Mouse (Mus musculus) lung, embryonic 15.5 days (tissue): ENCODE measurements at regions not wholly inside any gene's neighbourhood (a gene's known extent, or its start where the extent isn't known, plus 50 kb on each side); places are given as distances from the start of the nearest gene placed in this dataset.

ENCODE experiments used
- ATAC-seq: fragments of 200-750 bp; cut with Nextera tagmentation; 2 replicates; pipeline ENCODE4 v1.8.0; 2017; ENCODE audit warnings: moderate number of reproducible peaks, borderline replicate concordance; ENCODE audit not compliant: low FRiP score, low TSS enrichment; ENCODE audit errors: extremely low read depth
- H3K27ac ChIP-seq: fragments of 300-500 bp; sonication (generic); 2 replicates; pipeline ENCODE4 v1.5.1; 2015; ENCODE audit warnings: moderate library complexity, mild to moderate bottlenecking, inconsistent platforms
- H3K27me3 ChIP-seq: fragments of 300-500 bp; sonication (generic); 2 replicates; pipeline ENCODE4 v1.6.1; 2015; ENCODE audit warnings: inconsistent platforms
- H3K36me3 ChIP-seq: fragments of 300-500 bp; sonication (generic); 2 replicates; pipeline ENCODE4 v1.6.1; 2015; ENCODE audit warnings: inconsistent platforms
- H3K4me1 ChIP-seq: fragments of 300-500 bp; sonication (generic); 2 replicates; pipeline ENCODE4 v1.6.1; 2015; ENCODE audit warnings: inconsistent platforms
- H3K4me2 ChIP-seq: fragments of 300-500 bp; sonication (generic); 2 replicates; pipeline ENCODE4 v1.6.1; 2015; ENCODE audit warnings: inconsistent platforms, mild to moderate bottlenecking, moderate library complexity
- H3K4me3 ChIP-seq: fragments of 300-500 bp; sonication (generic); 2 replicates; pipeline ENCODE4 v1.5.1; 2015; ENCODE audit warnings: mild to moderate bottlenecking, inconsistent platforms
- H3K9ac ChIP-seq: fragments of 300-500 bp; sonication (generic); 2 replicates; pipeline ENCODE4 v1.6.1; 2015; ENCODE audit warnings: inconsistent platforms
- H3K9me3 ChIP-seq: fragments of 300-500 bp; sonication (generic); 2 replicates; pipeline ENCODE4 v1.6.1; 2016; ENCODE audit warnings: inconsistent platforms
- WGBS: fragments of 180-500 bp; shearing (Covaris S2); methylation state at CpG from one replicate; pipeline ENCODE4 v1.1.7; 2015; 5-methylcytosine and 5-hydroxymethylcytosine counted together

- ATAC-seq: no peak
- Histone ChIP-seq H3K27ac (no peak overlapping the region), H3K4me1 (peaks cover 9% of the 10 kb centered on the region), H3K9ac (no peak overlapping the region), H3K4me2 (no peak overlapping the region), H3K36me3 (no peaks in the 10 kb centered on the region), H3K4me3 (no peak overlapping the region), H3K9me3 (no peaks in the 10 kb centered on the region), H3K27me3 (peaks cover 15% of the 10 kb centered on the region; the same call in 1 of the 2 replicates)
- 57% methylated on average over 3 of the region's 3 CpGs for WGBS
These were observed 199.5 kb upstream of the Pou3f3 start for GRCm38 (mm10) chr1:42496022-42496421.

- no peak overlapping the region for H3K27ac ChIP-seq
- peaks cover 11% of the 10 kb centered on the region; the same call in 1 of the 2 replicates for H3K27me3 ChIP-seq
- ATAC-seq: no peak
- H3K4me2 ChIP-seq: no peak overlapping the region
- peaks cover 5% of the 10 kb centered on the region; the same call in 1 of the 2 replicates for H3K4me1 ChIP-seq
- no peak overlapping the region for H3K9ac ChIP-seq
- no peak overlapping the region for H3K4me3 ChIP-seq
- no peaks in the 10 kb centered on the region for H3K36me3 ChIP-seq
- 46% methylated on average over 6 of the region's 6 CpGs for WGBS
- no peaks in the 10 kb centered on the region for H3K9me3 ChIP-seq
These were observed 199.1 kb upstream of the Pou3f3 start for GRCm38 (mm10) chr1:42496433-42496832.

- H3K36me3 ChIP-seq: no peaks in the 10 kb centered on the region
- no peak overlapping the region for H3K4me2 ChIP-seq
- H3K4me3 ChIP-seq: no peak overlapping the region
- H3K27ac ChIP-seq: no peak overlapping the region
- ATAC-seq: no peak
- no peaks in the 10 kb centered on the region for H3K4me1 ChIP-seq
- H3K9me3 ChIP-seq: no peaks in the 10 kb centered on the region
- H3K27me3 ChIP-seq: no peaks in the 10 kb centered on the region
- WGBS: 75% methylated on average over 7 of the region's 7 CpGs
- no peak overlapping the region for H3K9ac ChIP-seq
These were observed 196.7 kb upstream of the Pou3f3 start for GRCm38 (mm10) chr1:42498901-42499300.

- Histone ChIP-seq H3K4me2 (no peak overlapping the region), H3K4me3 (no peak overlapping the region)
- WGBS: 64% methylated on average over 9 of the region's 9 CpGs
These were observed 191.1 kb upstream of the Pou3f3 start for GRCm38 (mm10) chr1:42504491-42504890.

GRCm38 (mm10) chr1:42505048-42505729 is 190.4 kb upstream of the Pou3f3 start:
- ATAC-seq: no peak
- WGBS: 62% methylated on average over 10 of the region's 10 CpGs
- Histone ChIP-seq H3K36me3 (no peaks in the 10 kb centered on the region), H3K4me3 (no peak overlapping the region), H3K27ac (no peak overlapping the region), H3K9me3 (no peaks in the 10 kb centered on the region), H3K27me3 (no peaks in the 10 kb centered on the region), H3K9ac (no peak overlapping the region), H3K4me1 (no peaks in the 10 kb centered on the region), H3K4me2 (no peak overlapping the region)

More at GRCm38 (mm10) chr1:42504491-42504890, 191.1 kb upstream of the Pou3f3 start:
- no peak for ATAC-seq
- H3K4me1 ChIP-seq: no peaks in the 10 kb centered on the region
- H3K27ac ChIP-seq: no peak overlapping the region
- no peaks in the 10 kb centered on the region for H3K36me3 ChIP-seq
- no peaks in the 10 kb centered on the region for H3K27me3 ChIP-seq
- no peak overlapping the region for H3K9ac ChIP-seq
- H3K9me3 ChIP-seq: no peaks in the 10 kb centered on the region

- no peak for ATAC-seq
- no peaks in the 10 kb centered on the region for H3K4me1 ChIP-seq
- no peaks in the 10 kb centered on the region for H3K27me3 ChIP-seq
- H3K4me3 ChIP-seq: no peak overlapping the region
- no peak overlapping the region for H3K9ac ChIP-seq
- no peak overlapping the region for H3K27ac ChIP-seq
- H3K9me3 ChIP-seq: no peaks in the 10 kb centered on the region
- no peak overlapping the region for H3K4me2 ChIP-seq
- no peaks in the 10 kb centered on the region for H3K36me3 ChIP-seq
- 92% methylated on average over 3 of the region's 3 CpGs for WGBS
These were observed 181.2 kb upstream of the Pou3f3 start for GRCm38 (mm10) chr1:42514417-42514816.

- H3K27ac ChIP-seq: no peak overlapping the region
- no peaks in the 10 kb centered on the region for H3K27me3 ChIP-seq
- H3K36me3 ChIP-seq: no peaks in the 10 kb centered on the region
- H3K4me1 ChIP-seq: no peaks in the 10 kb centered on the region
- H3K9me3 ChIP-seq: no peaks in the 10 kb centered on the region
- no peak overlapping the region for H3K4me3 ChIP-seq
- H3K9ac ChIP-seq: no peak overlapping the region
- H3K4me2 ChIP-seq: no peak overlapping the region
- no peak for ATAC-seq
- 49% methylated on average over 4 of the region's 4 CpGs for WGBS
These were observed 171.2 kb upstream of the Pou3f3 start for GRCm38 (mm10) chr1:42524401-42524800.

GRCm38 (mm10) chr1:42527746-42528476 is 167.7 kb upstream of the Pou3f3 start:
- ATAC-seq: no peak
- H3K27me3 ChIP-seq: no peaks in the 10 kb centered on the region
- no peak overlapping the region for H3K4me2 ChIP-seq
- H3K27ac ChIP-seq: no peak overlapping the region
- H3K36me3 ChIP-seq: no peaks in the 10 kb centered on the region
- H3K4me1 ChIP-seq: no peaks in the 10 kb centered on the region
- WGBS: 47% methylated on average over 11 of the region's 11 CpGs
- no peak overlapping the region for H3K4me3 ChIP-seq
- H3K9me3 ChIP-seq: no peaks in the 10 kb centered on the region
- no peak overlapping the region for H3K9ac ChIP-seq

- Histone ChIP-seq H3K36me3 (no peaks in the 10 kb centered on the region), H3K27ac (no peak overlapping the region), H3K9me3 (no peaks in the 10 kb centered on the region), H3K4me2 (no peak overlapping the region), H3K27me3 (no peaks in the 10 kb centered on the region), H3K4me1 (no peaks in the 10 kb centered on the region), H3K9ac (no peak overlapping the region), H3K4me3 (no peak overlapping the region)
- ATAC-seq: no peak
- 71% methylated on average over 6 of the region's 6 CpGs for WGBS
These were observed 162.7 kb upstream of the Pou3f3 start for GRCm38 (mm10) chr1:42532908-42533307.

GRCm38 (mm10) chr1:42539066-42539539 is 156.5 kb upstream of the Pou3f3 start:
- Histone ChIP-seq H3K9me3 (no peaks in the 10 kb centered on the region), H3K27ac (no peak overlapping the region), H3K9ac (no peak overlapping the region), H3K27me3 (no peaks in the 10 kb centered on the region), H3K4me1 (0 out of 2 replicates have a peak, but pooled peaks cover 6% of the 10 kb centered on the region), H3K4me3 (peak overlapping the region; percentile 13; the same call in 1 of the 2 replicates), H3K4me2 (peak overlapping the region; percentile 50), H3K36me3 (no peaks in the 10 kb centered on the region)
- 0 out of 2 replicates have a peak, but pooled peaks have one; percentile 27 for ATAC-seq
- WGBS: 39% methylated on average over 17 of the region's 18 CpGs

- Histone ChIP-seq H3K36me3 (no peaks in the 10 kb centered on the region), H3K4me1 (0 out of 2 replicates have a peak, but pooled peaks cover 6% of the 10 kb centered on the region), H3K9me3 (no peaks in the 10 kb centered on the region), H3K9ac (no peak overlapping the region), H3K4me2 (peak overlapping the region; percentile 50), H3K4me3 (no peak overlapping the region; the same call in 1 of the 2 replicates), H3K27me3 (no peaks in the 10 kb centered on the region), H3K27ac (no peak overlapping the region)
- WGBS: 40% methylated on average over 26 of the region's 26 CpGs
- 0 out of 2 replicates have a peak, but pooled peaks have one; percentile 8 for ATAC-seq
These were observed 155.7 kb upstream of the Pou3f3 start for GRCm38 (mm10) chr1:42539541-42540520.
